Mouse (Mus musculus) erythroblast, embryonic 14.5 days (primary cell): ENCODE measurements around the gene Sptb.

Experiments used
- GATA1 ChIP-seq: IDR thresholded peaks from 2 replicates; pipeline ENCODE4 v1.6.1; 2012; ENCODE audit warnings: low read length, inconsistent platforms, mixed read lengths
- TAL1 ChIP-seq: IDR thresholded peaks from 3 replicates; pipeline ENCODE4 v1.6.1; 2012; ENCODE audit warnings: low read length, inconsistent platforms, mixed read lengths

DNA sequence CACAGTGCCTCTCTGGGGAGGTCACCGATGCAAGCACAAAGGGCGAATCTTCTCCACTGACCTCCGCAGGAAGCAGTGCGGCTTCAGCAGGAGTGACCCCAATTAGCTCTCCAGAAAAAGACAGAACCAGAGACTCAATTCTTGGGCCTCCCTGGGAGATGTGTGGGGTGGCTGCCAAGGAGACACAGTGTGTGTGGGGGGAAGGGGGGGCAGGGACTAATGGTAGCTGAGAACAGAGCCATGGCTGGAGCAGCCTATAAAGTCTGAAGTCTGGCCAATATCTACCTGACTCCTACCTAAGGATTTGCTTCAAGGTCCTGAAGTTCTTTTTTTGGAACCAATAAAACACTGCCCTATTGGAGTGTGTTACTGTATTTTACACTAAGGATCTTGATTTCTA lies 105.8 kb downstream of the Sptb start:
- no peak for TF ChIP-seq GATA1
- no peak for TF ChIP-seq TAL1
